Mouse (Mus musculus) heart, adult 2 months (tissue): ENCODE results near the gene Soat2. TPM values are rescaled to one million over a fixed set of nuclear protein-coding genes. Genes with fewer than 3 reads are reported as not detected.

Experiments used
- DNase-seq, 2 experiments: peaks; one replicate each; pipeline ENCODE4 v3.0.0; 2021
- H3K27ac ChIP-seq: fragments of 200-600 bp; 2 replicates; pipeline ENCODE4 v1.8.1; 2022
- H3K27me3 ChIP-seq: fragments of 200-500 bp; 2 replicates; pipeline ENCODE4 v1.6.1; 2012; ENCODE audit warnings: mild to moderate bottlenecking, low read length, inconsistent platforms, mixed read lengths; ENCODE audit not compliant: control insufficient read depth, insufficient read depth
- H3K36me3 ChIP-seq: fragments of 200-500 bp; 2 replicates; pipeline ENCODE4 v1.6.1; 2012; ENCODE audit warnings: low read length, inconsistent platforms; ENCODE audit not compliant: control insufficient read depth, insufficient read depth
- H3K4me1 ChIP-seq: fragments of 200-500 bp; 2 replicates; pipeline ENCODE4 v1.6.1; 2011; ENCODE audit warnings: low read length; ENCODE audit not compliant: control insufficient read depth, insufficient read depth
- H3K4me3 ChIP-seq: fragments of 200-600 bp; 2 replicates; pipeline ENCODE4 v1.8.1; 2022
- H3K79me2 ChIP-seq: fragments of 200-500 bp; replicated peaks from 2 replicates; pipeline ENCODE4 v1.6.1; 2012; ENCODE audit warnings: mild to moderate bottlenecking, inconsistent platforms, low read length, moderate library complexity, mixed read lengths; ENCODE audit not compliant: control insufficient read depth, insufficient read depth
- H3K9ac ChIP-seq: fragments of 200-500 bp; 2 replicates; pipeline ENCODE4 v1.6.1; 2012; ENCODE audit warnings: low read depth, mild to moderate bottlenecking, control low read depth, inconsistent platforms, low read length, mixed read lengths
- CTCF ChIP-seq: fragments of 200-600 bp; IDR thresholded peaks from 2 replicates; pipeline ENCODE4 v1.8.1; 2022; ENCODE audit warnings: antibody characterized with exemption, mild to moderate bottlenecking, moderate library complexity
- EP300 ChIP-seq: fragments of 200-500 bp; IDR thresholded peaks from 2 replicates; pipeline ENCODE4 v1.6.1; 2011; ENCODE audit warnings: low read depth, low read length, control low read depth; ENCODE audit not compliant: insufficient read depth
- POLR2A ChIP-seq: fragments of 200-500 bp; IDR thresholded peaks from 2 replicates; pipeline ENCODE4 v1.6.1; 2011; ENCODE audit warnings: mild to moderate bottlenecking, low read depth, low read length, control low read depth; ENCODE audit not compliant: insufficient read depth
- WGBS: fragments of 180-500 bp; shearing (Covaris S2); methylation state at CpG from one replicate; pipeline ENCODE4 v1.1.7; 2018; 5-methylcytosine and 5-hydroxymethylcytosine counted together
- intact Hi-C: fragments of 180-260 bp; cut with DNase I; formaldehyde crosslinking; loops from one replicate; pipeline ENCODE4 v1.15.1; 2025
- polyA plus RNA-seq: library from polyadenylated mRNA; depleted of rRNA; stranded (reverse); fragments of >200 nt; gene quantifications from 2 replicates; pipeline ENCODE4 v1.2.3, GENCODE M21; 2012
- total RNA-seq, 2 experiments: library from RNA; stranded (reverse); gene quantifications; 2 replicates each; pipeline ENCODE4 v1.2.3; 2021

Soat2 gene
- total and polyA plus RNA-seq, 3 experiments, result 0.09 to 0.16 TPM; not detected in 1

GRCm38 (mm10) chr15:102120530-102120929, 29.8 kb upstream of the Soat2 start:
- H3K36me3 ChIP-seq, result peaks cover 7% of the 10 kb centered on the region
- peak; percentile 53 to 71 for DNase-seq
- H3K4me3 ChIP-seq, result no peak overlapping the region
- H3K27ac ChIP-seq, result peak overlapping the region; percentile 38; the same call in 1 of the 2 replicates
- intact Hi-C loops, result no loop called here
- H3K27me3 ChIP-seq, result no peaks in the 10 kb centered on the region
- H3K4me1 ChIP-seq, result peaks cover 28% of the 10 kb centered on the region
- WGBS, result 50% methylated on average over 5 of the region's 5 CpGs
- H3K79me2 ChIP-seq, result no peaks in the 10 kb centered on the region
- 0 out of 2 replicates have a peak, but pooled peaks have one; percentile 11 for TF ChIP-seq EP300
- TF ChIP-seq POLR2A, result no peak
- H3K9ac ChIP-seq, result no peak overlapping the region

GRCm38 (mm10) chr15:102126303-102126702, 24.0 kb upstream of the Soat2 start:
- intact Hi-C loops, result no loop called here
- DNase-seq, result peak; percentile 67 to 81
- Histone ChIP-seq H3K27ac (peak overlapping the region; percentile 47), H3K4me3 (no peak overlapping the region), H3K36me3 (peaks cover 2% of the 10 kb centered on the region; the same call in 1 of the 2 replicates), H3K9ac (no peak overlapping the region; the same call in 1 of the 2 replicates), H3K79me2 (no peaks in the 10 kb centered on the region), H3K4me1 (peaks cover 11% of the 10 kb centered on the region), H3K27me3 (no peaks in the 10 kb centered on the region)
- WGBS, result 11% methylated on average over 2 of the region's 2 CpGs
- TF ChIP-seq EP300, result no peak
- 0 out of 2 replicates have a peak, but pooled peaks have one; percentile 21 for TF ChIP-seq POLR2A
- no peak for TF ChIP-seq CTCF

- Histone ChIP-seq H3K36me3 (no peaks in the 10 kb centered on the region), H3K27ac (no peak overlapping the region), H3K4me3 (no peak overlapping the region), H3K79me2 (no peaks in the 10 kb centered on the region), H3K9ac (no peak overlapping the region), H3K27me3 (no peaks in the 10 kb centered on the region), H3K4me1 (no peaks in the 10 kb centered on the region)
- no peak for DNase-seq
- 89% methylated on average over 9 of the region's 9 CpGs for WGBS
- TF ChIP-seq CTCF, result no peak
- TF ChIP-seq POLR2A, result no peak
- intact Hi-C loops, result no loop called here
Observed at GRCm38 (mm10) chr15:102133314-102133713, 17.0 kb upstream of the Soat2 start.

DNA sequence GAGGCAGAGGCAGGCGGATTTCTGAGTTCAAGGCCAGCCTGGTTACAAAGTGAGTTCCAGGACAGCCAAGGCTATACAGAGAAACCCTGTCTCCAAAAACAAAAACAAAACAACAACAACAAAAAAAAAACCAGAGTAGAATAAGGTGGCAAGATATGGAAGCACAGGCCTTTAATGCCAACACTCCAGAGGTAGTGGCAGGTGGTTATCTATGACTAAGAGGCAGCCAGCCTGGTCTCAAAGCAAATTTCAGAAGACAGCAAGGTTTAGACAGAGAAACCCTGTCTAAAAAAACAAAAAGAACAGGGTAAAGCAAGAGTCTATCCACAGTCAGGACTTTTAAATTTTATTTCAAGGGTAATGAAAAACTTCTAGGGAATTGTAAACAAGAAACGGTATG, 15.6 kb upstream of the Soat2 start:
- H3K9ac ChIP-seq, result no peak overlapping the region
- no peaks in the 10 kb centered on the region for H3K79me2 ChIP-seq
- no peaks in the 10 kb centered on the region for H3K27me3 ChIP-seq
- no peak for DNase-seq
- intact Hi-C loops, result no loop called here
- no peaks in the 10 kb centered on the region for H3K36me3 ChIP-seq
- 79% methylated on average over 2 of the region's 2 CpGs for WGBS
- TF ChIP-seq POLR2A (no peak), CTCF (no peak), EP300 (no peak)
- no peak overlapping the region for H3K4me3 ChIP-seq
- no peak overlapping the region for H3K27ac ChIP-seq
- H3K4me1 ChIP-seq, result no peaks in the 10 kb centered on the region

GRCm38 (mm10) chr15:102135522-102136128, 14.7 kb upstream of the Soat2 start:
- Histone ChIP-seq H3K36me3 (no peaks in the 10 kb centered on the region), H3K27me3 (no peaks in the 10 kb centered on the region), H3K4me1 (no peaks in the 10 kb centered on the region), H3K27ac (peak overlapping the region; percentile 84), H3K79me2 (no peaks in the 10 kb centered on the region), H3K9ac (peak overlapping the region; percentile 79), H3K4me3 (peak overlapping the region; percentile 98)
- no peak for TF ChIP-seq CTCF
- no peak for TF ChIP-seq EP300
- TF ChIP-seq POLR2A, result no peak
- intact Hi-C loops, result loop anchor here (2.0 kb wide), 1 partner anchor 31 kb away; no protein-coding TSS in a partner anchor
- DNase-seq, result no peak
- WGBS, result 1% methylated on average over 35 of the region's 35 CpGs

DNA sequence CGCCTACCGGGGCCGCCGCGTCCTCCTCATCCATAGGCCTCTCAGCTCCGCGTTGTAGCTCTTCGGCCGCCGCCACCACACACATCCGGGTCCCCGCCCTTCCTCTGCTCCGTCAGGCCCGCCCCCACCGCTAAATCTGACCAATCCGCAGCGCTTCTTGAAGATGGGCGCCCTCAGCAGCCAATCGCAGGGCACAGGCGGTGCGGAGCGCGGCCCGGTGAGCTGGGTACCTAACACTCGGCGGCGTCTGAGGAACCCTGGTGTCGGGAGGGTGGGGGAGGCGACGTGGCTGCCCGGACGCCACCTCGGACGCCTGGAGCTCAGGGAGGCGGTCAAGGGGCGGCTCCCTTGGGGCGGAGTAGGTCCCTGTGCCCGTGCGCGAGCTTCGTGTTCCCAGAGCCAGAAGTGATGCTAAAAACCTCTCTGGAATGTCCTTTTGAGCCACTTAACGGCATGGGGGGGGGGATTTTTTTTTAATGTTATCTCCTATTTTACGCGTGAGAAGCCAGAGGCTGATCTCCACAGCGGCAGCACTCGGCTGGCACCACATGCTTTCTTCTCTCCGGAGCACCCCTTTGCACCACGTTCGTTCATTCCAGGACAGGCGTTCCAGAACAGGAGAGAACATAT, 14.1 kb upstream of the Soat2 start, which contains the start of gene Spryd3:
Spryd3 (minus strand) TSS at position 106 of the 630 bp plus-strand sequence.
- H3K4me3 ChIP-seq, result peak within 1 kb of the TSS; percentile 98
- DNase-seq, result peak; percentile 98 to 100
- no peaks in the 10 kb centered on the region for H3K27me3 ChIP-seq
- under 1% methylated on average over 50 of the region's 50 CpGs for WGBS
- H3K27ac ChIP-seq, result peak within 1 kb of the TSS; percentile 84
- peak within 1 kb of the TSS; percentile 79 for H3K9ac ChIP-seq
- H3K79me2 ChIP-seq, result no peaks in the 10 kb centered on the region
- no peaks in the 10 kb centered on the region for H3K36me3 ChIP-seq
- H3K4me1 ChIP-seq, result no peaks in the 10 kb centered on the region
- TF ChIP-seq EP300 (no peak), POLR2A (peak; percentile 57)
- intact Hi-C loops, result loop anchor here (2.0 kb wide), 1 partner anchor 31 kb away; no protein-coding TSS in a partner anchor
